ENCODE assay signal across 2 mouse cellular contexts in the genomic region with DNA sequence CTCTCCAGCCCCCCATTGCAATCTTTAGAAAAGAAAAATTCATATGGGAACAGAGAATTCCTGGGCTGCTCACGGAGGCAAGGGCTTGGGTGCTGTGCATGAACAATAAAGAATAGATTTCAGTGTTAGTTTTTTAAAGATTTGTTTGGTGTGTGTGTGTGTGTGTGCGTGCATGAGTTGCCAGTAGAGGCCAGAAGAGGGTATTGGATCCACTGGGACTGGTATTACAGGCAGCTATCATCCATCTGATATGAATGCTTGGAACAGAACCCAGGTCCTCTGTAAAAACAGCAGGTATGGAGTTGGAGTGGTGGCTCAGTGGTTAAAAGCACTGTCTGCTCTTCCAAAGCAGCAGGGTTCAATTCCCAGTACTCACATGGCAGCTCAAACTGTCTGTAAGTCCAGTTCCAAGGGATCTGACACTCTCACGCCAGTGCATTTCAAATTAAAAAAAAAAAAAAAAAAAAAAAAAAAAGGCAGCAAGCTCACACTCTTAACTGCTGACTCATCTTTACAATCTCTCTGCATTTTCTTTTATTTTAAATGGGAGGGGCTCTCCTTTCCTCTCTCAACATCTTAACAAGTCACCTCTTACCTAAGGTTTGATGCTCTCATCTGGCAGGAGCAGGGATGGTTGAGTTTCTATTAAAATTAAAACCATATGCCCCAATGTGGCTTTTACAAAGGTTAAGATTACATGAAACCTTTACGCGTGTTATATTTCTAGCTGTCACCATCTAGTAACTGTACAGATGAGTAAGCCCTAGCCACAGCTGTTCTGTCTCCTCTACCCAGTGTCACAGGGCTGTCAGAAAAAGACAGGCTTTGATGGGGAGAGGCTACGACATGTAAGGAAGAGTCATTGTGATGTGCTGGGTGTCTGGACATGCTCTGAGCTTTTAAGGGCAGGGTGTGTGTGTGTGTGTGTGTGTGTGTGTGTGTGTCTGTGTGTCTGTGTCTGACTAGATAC.
TF ChIP-seq lines count a peak whose summit lies in the region.

No protein-coding gene starts in this region.

TF ChIP-seq in C2C12, 6 proteins besides CTCF, POLR2A, EP300 and RAD21 (continued from another document):
- TF ChIP-seq FOSL1 (IDR thresholded peaks at IDR 0.05; ENCODE audit: insufficient read depth, low read length, poor library complexity, severe bottlenecking) (peak; percentile 61), USF1 (IDR thresholded peaks at IDR 0.05; ENCODE audit: low read depth) (no peak), CEBPB (IDR thresholded peaks at IDR 0.05; ENCODE audit: low read depth) (no peak)

TF ChIP-seq in MEL, 35 proteins besides CTCF, POLR2A, EP300 and RAD21 (continued from another document):
- TF ChIP-seq ZNF384 (IDR thresholded peaks at IDR 0.05; ENCODE audit: low read depth, low read length) (peak; percentile 98), GABPA (IDR thresholded peaks at IDR 0.05; ENCODE audit: low read depth, low read length) (0 out of 2 replicates have a peak, but pooled peaks have one; percentile 13), ZKSCAN1 (IDR thresholded peaks at IDR 0.05; ENCODE audit: low read depth, low read length) (no peak; the same call in 1 of the 2 replicates), ETS1 (IDR thresholded peaks at IDR 0.05; ENCODE audit: low read depth, low read length) (peak; percentile 30; the same call in 1 of the 2 replicates), MAFK (IDR thresholded peaks at IDR 0.05; ENCODE audit: borderline replicate concordance, low read depth, low read length) (peak; percentile 91)
